23 mouse cellular contexts compared by ENCODE assay signal in genomic region chr14:17352324-17353037, GRCm38 (mm10).
"Had no signal": no experiment of that assay in that cellular context is flagged by ENCODE, and none has a peak within 500 bp of the region (broad histone marks: within the 10 kb centered on the region; RNA-seq: fewer than 3 reads in every experiment).

No protein-coding gene starts in this region.

- H3K27ac ChIP-seq: intestine, embryonic 15.5 days; kidney, embryonic 15.5 days; limb, embryonic 12.5 days; limb, embryonic 15.5 days; liver, embryonic 14.5 days; midbrain, embryonic 10.5 days; midbrain, embryonic 13.5 days; neural tube, embryonic 13.5 days; stomach, embryonic 15.5 days had no signal

- H3K4me1 ChIP-seq: intestine, embryonic 15.5 days; kidney, embryonic 15.5 days; limb, embryonic 12.5 days; limb, embryonic 15.5 days; megakaryocyte, embryonic 14.5 days; midbrain, embryonic 10.5 days; midbrain, embryonic 13.5 days; neural tube, embryonic 13.5 days; stomach, embryonic 15.5 days had no signal

- H3K4me2 ChIP-seq: intestine, embryonic 15.5 days; kidney, embryonic 15.5 days; limb, embryonic 12.5 days; limb, embryonic 15.5 days; liver, embryonic 11.5 days; midbrain, embryonic 13.5 days; neural tube, embryonic 13.5 days; stomach, embryonic 15.5 days had no signal

- H3K9ac ChIP-seq: intestine, embryonic 15.5 days; kidney, embryonic 15.5 days; limb, embryonic 12.5 days; limb, embryonic 15.5 days; liver, embryonic 14.5 days; liver, postnatal 0 days; midbrain, embryonic 13.5 days; neural tube, embryonic 13.5 days; stomach, embryonic 15.5 days had no signal

- DNase-seq: kidney, adult 11 months; kidney, adult 8-10 months; kidney, postnatal 10 days; kidney, postnatal 36 days; left cerebral cortex, postnatal 4 days; liver, postnatal 0 days; retina, postnatal 1 day; right cerebral cortex, postnatal 25 days; spleen, adult 18-20 months; thymus, postnatal 25 days had no signal

- ATAC-seq: intestine, embryonic 15.5 days; liver, postnatal 0 days; midbrain, embryonic 13.5 days; midbrain, embryonic 16.5 days had no signal

- H3K4me3 ChIP-seq: intestine, embryonic 15.5 days; kidney, embryonic 15.5 days; limb, embryonic 12.5 days; limb, embryonic 15.5 days; megakaryocyte, embryonic 14.5 days; midbrain, embryonic 10.5 days; midbrain, embryonic 13.5 days; myocyte; neural tube, embryonic 13.5 days; stomach, embryonic 15.5 days had no signal

- H3K27me3 ChIP-seq: intestine, embryonic 15.5 days; kidney, embryonic 15.5 days; limb, embryonic 12.5 days; limb, embryonic 15.5 days; megakaryocyte, embryonic 14.5 days; midbrain, embryonic 13.5 days; neural tube, embryonic 13.5 days; stomach, embryonic 15.5 days had no signal

- H3K9me3 ChIP-seq: intestine, embryonic 15.5 days; kidney, embryonic 15.5 days; limb, embryonic 12.5 days; limb, embryonic 15.5 days; megakaryocyte, embryonic 14.5 days; midbrain, embryonic 10.5 days; midbrain, embryonic 13.5 days; neural tube, embryonic 13.5 days; stomach, embryonic 15.5 days had no signal

- H3K36me3 ChIP-seq: intestine, embryonic 15.5 days; kidney, embryonic 15.5 days; limb, embryonic 12.5 days; limb, embryonic 15.5 days; midbrain, embryonic 10.5 days; midbrain, embryonic 13.5 days; neural tube, embryonic 13.5 days; stomach, embryonic 15.5 days had no signal
